Mouse (Mus musculus) stomach, embryonic 15.5 days (tissue): ENCODE measurements at regions not wholly inside any gene's neighbourhood (a gene's known extent, or its start where the extent isn't known, plus 50 kb on each side); places are given as distances from the start of the nearest gene placed in this dataset.

Source experiments
- ATAC-seq: fragments of 200-750 bp; cut with Nextera tagmentation; 2 replicates; pipeline ENCODE4 v1.8.0; 2017; ENCODE audit warnings: low read depth, moderate number of reproducible peaks, moderate TSS enrichment; ENCODE audit not compliant: insufficient read depth, low FRiP score
- H3K27ac ChIP-seq: fragments of 300-500 bp; sonication (generic); 2 replicates; pipeline ENCODE4 v1.5.1; 2015; ENCODE audit warnings: mild to moderate bottlenecking, inconsistent platforms
- H3K27me3 ChIP-seq: fragments of 300-500 bp; sonication (generic); replicated peaks from 2 replicates; pipeline ENCODE4 v1.6.1; 2015; ENCODE audit warnings: inconsistent platforms
- H3K36me3 ChIP-seq: fragments of 300-500 bp; sonication (generic); 2 replicates; pipeline ENCODE4 v1.6.1; 2015; ENCODE audit warnings: inconsistent platforms
- H3K4me1 ChIP-seq: fragments of 300-500 bp; sonication (generic); 2 replicates; pipeline ENCODE4 v1.6.1; 2015; ENCODE audit warnings: inconsistent platforms
- H3K4me2 ChIP-seq: fragments of 300-500 bp; sonication (generic); 2 replicates; pipeline ENCODE4 v1.6.1; 2015; ENCODE audit warnings: mild to moderate bottlenecking, inconsistent platforms
- H3K4me3 ChIP-seq: fragments of 300-500 bp; sonication (generic); replicated peaks from 2 replicates; pipeline ENCODE4 v1.5.1; 2015; ENCODE audit warnings: inconsistent platforms
- H3K9ac ChIP-seq: fragments of 300-500 bp; sonication (generic); 2 replicates; pipeline ENCODE4 v1.6.1; 2015; ENCODE audit warnings: inconsistent platforms
- H3K9me3 ChIP-seq: fragments of 300-500 bp; sonication (generic); 2 replicates; pipeline ENCODE4 v1.6.1; 2016; ENCODE audit warnings: inconsistent platforms
- WGBS: fragments of 180-500 bp; shearing (Covaris S2); methylation state at CpG from one replicate; pipeline ENCODE4 v1.1.7; 2015; 5-methylcytosine and 5-hydroxymethylcytosine counted together

DNA sequence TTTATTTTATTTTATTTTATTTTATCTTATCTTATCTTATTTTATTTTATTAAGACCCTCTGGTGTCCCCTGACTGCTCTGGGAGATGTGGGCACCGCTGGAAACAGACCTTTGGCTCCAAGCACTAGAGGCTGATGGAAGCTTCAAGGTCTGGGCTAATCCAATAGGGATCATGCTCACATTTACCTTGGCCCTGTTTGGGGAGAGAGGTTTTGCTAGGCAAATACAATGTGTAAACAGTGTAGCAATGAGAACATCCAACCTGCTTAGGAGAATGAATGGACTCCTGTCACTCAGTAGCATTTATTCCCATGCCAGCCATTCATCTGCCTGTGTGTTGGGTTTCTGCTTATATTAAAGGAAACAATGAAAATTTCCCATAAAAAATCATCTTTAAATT lies 313.8 kb downstream of the Prdm2 start:
- Histone ChIP-seq H3K36me3 (no peaks in the 10 kb centered on the region), H3K9me3 (no peaks in the 10 kb centered on the region), H3K27me3 (no peaks in the 10 kb centered on the region), H3K9ac (no peak overlapping the region), H3K4me1 (no peaks in the 10 kb centered on the region), H3K27ac (no peak overlapping the region), H3K4me3 (no peak overlapping the region), H3K4me2 (no peak overlapping the region)
- peak; percentile 22; the same call in 1 of the 2 replicates for ATAC-seq
- WGBS, result 68% methylated on average over 1 of the region's 1 CpGs

- Histone ChIP-seq H3K9me3 (no peaks in the 10 kb centered on the region), H3K4me2 (no peak overlapping the region), H3K9ac (no peak overlapping the region), H3K4me3 (no peak overlapping the region), H3K36me3 (no peaks in the 10 kb centered on the region), H3K27ac (no peak overlapping the region), H3K4me1 (no peaks in the 10 kb centered on the region), H3K27me3 (no peaks in the 10 kb centered on the region)
- 86% methylated on average over 1 of the region's 1 CpGs for WGBS
- ATAC-seq, result no peak
These were observed 322.1 kb downstream of the Prdm2 start for GRCm38 (mm10) chr4:142890711-142891110.

DNA sequence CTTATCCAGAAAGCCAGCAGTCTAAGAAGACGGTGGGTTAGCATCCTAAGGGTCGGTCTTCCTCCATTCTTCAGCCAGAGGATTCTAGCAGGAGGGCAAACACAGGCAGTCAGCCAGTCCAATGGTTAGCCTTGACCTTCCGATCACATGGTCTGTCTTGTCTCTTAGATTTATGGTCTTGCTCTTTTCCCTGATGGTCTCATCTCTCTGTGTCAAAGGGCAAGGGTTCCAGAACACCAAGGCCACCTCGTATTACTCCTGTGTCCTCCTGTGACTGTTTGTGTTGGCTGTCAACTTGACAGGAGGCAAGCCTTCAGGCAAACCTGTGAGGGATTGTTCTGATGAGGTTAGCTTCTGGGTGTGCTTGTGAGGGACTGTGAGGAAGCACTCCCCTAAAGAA lies 323.9 kb downstream of the Prdm2 start:
- WGBS, result 53% methylated on average over 4 of the region's 4 CpGs
- Histone ChIP-seq H3K9ac (no peak overlapping the region), H3K9me3 (no peaks in the 10 kb centered on the region), H3K4me3 (no peak overlapping the region), H3K36me3 (no peaks in the 10 kb centered on the region), H3K27me3 (no peaks in the 10 kb centered on the region), H3K27ac (no peak overlapping the region), H3K4me1 (no peaks in the 10 kb centered on the region), H3K4me2 (no peak overlapping the region)
- no peak for ATAC-seq

DNA sequence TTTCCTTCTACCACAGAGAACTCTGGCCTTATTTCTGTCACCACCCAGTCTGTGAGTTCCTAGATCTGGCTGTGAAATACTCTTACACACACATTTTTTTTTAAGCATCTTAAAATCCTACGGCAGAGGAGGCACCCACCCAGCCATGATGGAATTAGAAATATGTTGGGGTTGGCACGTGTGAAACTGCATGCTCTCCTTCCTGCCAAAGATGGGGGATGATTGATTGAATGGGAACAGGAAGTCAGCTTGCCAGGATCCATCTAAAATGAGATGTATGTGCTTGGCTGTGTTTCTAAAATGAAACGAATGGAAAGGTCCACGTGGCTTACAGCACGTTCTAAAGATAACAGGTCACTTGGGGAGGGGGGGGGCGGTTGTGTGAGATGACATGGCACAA lies 324.9 kb downstream of the Prdm2 start:
- Histone ChIP-seq H3K9ac (no peak overlapping the region), H3K4me3 (no peak overlapping the region), H3K4me1 (no peaks in the 10 kb centered on the region), H3K27me3 (no peaks in the 10 kb centered on the region), H3K27ac (no peak overlapping the region), H3K36me3 (no peaks in the 10 kb centered on the region), H3K4me2 (no peak overlapping the region), H3K9me3 (no peaks in the 10 kb centered on the region)
- 27% methylated on average over 6 of the region's 6 CpGs for WGBS
- ATAC-seq, result no peak

DNA sequence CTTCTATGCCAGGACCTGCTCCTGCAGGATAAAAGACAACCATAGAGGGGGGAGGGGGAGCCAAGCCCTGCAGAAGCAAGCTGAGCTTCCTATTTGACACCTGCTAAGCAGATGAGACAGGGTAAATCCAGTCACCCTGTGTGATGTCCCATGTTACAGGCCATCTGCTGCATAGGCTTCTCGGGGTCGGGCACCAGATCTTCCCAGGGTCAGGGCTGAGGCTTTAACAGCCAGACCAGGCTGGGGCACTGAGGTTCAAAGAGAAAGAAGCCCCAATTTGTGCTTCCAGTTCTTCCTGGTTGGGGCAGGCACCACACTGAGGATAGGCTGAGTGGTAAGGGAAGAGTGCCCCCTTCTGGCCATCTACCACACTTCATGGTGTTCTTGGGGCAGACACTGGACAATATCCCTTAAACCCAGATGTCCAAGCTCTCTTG lies 332.5 kb downstream of the Prdm2 start:
- Histone ChIP-seq H3K9ac (no peak overlapping the region), H3K4me2 (no peak overlapping the region), H3K36me3 (no peaks in the 10 kb centered on the region), H3K4me3 (no peak overlapping the region), H3K4me1 (no peaks in the 10 kb centered on the region), H3K27me3 (no peaks in the 10 kb centered on the region), H3K27ac (no peak overlapping the region), H3K9me3 (no peaks in the 10 kb centered on the region)
- no peak; the same call in 1 of the 2 replicates for ATAC-seq
- 0% methylated on average over 2 of the region's 2 CpGs for WGBS

DNA sequence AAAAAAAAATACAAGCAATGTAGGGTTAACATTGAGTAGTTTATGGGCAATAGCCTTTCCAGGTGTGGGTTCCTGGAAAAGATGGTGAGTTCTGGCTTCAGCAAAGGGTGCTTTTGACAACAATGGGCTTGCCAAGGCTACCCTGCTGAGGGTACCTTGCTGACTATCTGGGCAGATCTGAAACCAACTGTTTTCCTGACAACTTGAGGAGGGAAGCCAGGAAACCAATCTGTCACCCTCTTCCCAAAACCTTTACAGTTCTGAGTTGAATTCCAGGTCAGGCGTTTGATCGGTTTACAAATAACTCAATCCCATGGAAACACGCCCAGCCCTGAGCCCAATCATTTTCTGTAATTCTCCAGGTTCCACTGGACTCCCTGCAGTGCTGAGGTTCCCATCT lies 336.6 kb downstream of the Prdm2 start:
- WGBS, result 81% methylated on average over 3 of the region's 3 CpGs
- H3K4me3 ChIP-seq, result no peak overlapping the region
- H3K9ac ChIP-seq, result no peak overlapping the region
- H3K4me1 ChIP-seq, result no peaks in the 10 kb centered on the region
- H3K36me3 ChIP-seq, result no peaks in the 10 kb centered on the region
- H3K27me3 ChIP-seq, result no peaks in the 10 kb centered on the region
- no peak overlapping the region for H3K4me2 ChIP-seq
- H3K27ac ChIP-seq, result no peak overlapping the region
- ATAC-seq, result no peak
- H3K9me3 ChIP-seq, result no peaks in the 10 kb centered on the region

- 56% methylated on average over 5 of the region's 5 CpGs for WGBS
- Histone ChIP-seq H3K4me3 (no peak overlapping the region), H3K9me3 (no peaks in the 10 kb centered on the region), H3K27me3 (no peaks in the 10 kb centered on the region), H3K27ac (no peak overlapping the region), H3K36me3 (no peaks in the 10 kb centered on the region), H3K4me1 (no peaks in the 10 kb centered on the region), H3K4me2 (no peak overlapping the region), H3K9ac (no peak overlapping the region)
- ATAC-seq, result no peak
These were observed 337.7 kb downstream of the Prdm2 start for GRCm38 (mm10) chr4:142875105-142875504.

GRCm38 (mm10) chr4:142866341-142866740 lies 346.5 kb downstream of the Prdm2 start:
- no peaks in the 10 kb centered on the region for H3K36me3 ChIP-seq
- no peak overlapping the region for H3K4me2 ChIP-seq
- H3K27me3 ChIP-seq, result no peaks in the 10 kb centered on the region
- H3K4me1 ChIP-seq, result no peaks in the 10 kb centered on the region; the same call in 1 of the 2 replicates
- no peaks in the 10 kb centered on the region for H3K9me3 ChIP-seq
- ATAC-seq, result no peak
- 90% methylated on average over 7 of the region's 7 CpGs for WGBS
- H3K4me3 ChIP-seq, result no peak overlapping the region
- H3K27ac ChIP-seq, result no peak overlapping the region
- no peak overlapping the region for H3K9ac ChIP-seq

- WGBS, result 90% methylated on average over 2 of the region's 2 CpGs
- Histone ChIP-seq H3K4me2 (no peak overlapping the region), H3K9ac (no peak overlapping the region), H3K9me3 (no peaks in the 10 kb centered on the region), H3K4me1 (no peaks in the 10 kb centered on the region; the same call in 1 of the 2 replicates), H3K27ac (no peak overlapping the region), H3K36me3 (no peaks in the 10 kb centered on the region), H3K4me3 (no peak overlapping the region), H3K27me3 (no peaks in the 10 kb centered on the region)
- no peak for ATAC-seq
These were observed 347.2 kb downstream of the Prdm2 start for GRCm38 (mm10) chr4:142865593-142865992.

- no peak overlapping the region for H3K27ac ChIP-seq
These were observed 348.9 kb downstream of the Prdm2 start for GRCm38 (mm10) chr4:142863939-142864338.

DNA sequence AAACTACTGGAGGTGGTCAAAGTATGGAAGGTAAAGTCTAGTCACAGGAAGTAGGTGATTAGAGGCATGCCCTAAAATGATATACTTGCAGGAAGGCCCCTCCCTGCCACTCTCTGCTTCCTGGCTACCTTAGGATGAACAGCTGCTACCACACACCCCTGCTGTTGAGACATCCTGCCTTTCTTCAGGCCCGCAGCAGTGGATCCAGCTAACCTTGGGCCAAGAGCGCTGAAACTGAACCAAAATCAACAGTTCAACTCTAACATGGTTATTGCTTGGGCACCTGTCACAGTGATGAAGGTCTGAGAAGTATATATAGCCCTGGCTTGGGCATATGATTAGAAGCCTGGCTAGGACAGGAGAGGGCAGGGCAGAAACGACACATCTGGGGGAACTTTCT lies 352.4 kb downstream of the Prdm2 start:
- no peaks in the 10 kb centered on the region for H3K27me3 ChIP-seq
- WGBS, result 89% methylated on average over 3 of the region's 3 CpGs
- no peak overlapping the region for H3K9ac ChIP-seq
- no peak overlapping the region for H3K4me2 ChIP-seq
- H3K9me3 ChIP-seq, result no peaks in the 10 kb centered on the region
- H3K27ac ChIP-seq, result no peak overlapping the region
- ATAC-seq, result no peak
- no peaks in the 10 kb centered on the region for H3K36me3 ChIP-seq
- no peak overlapping the region for H3K4me3 ChIP-seq
- H3K4me1 ChIP-seq, result no peaks in the 10 kb centered on the region; the same call in 1 of the 2 replicates

More at GRCm38 (mm10) chr4:142863939-142864338, 348.9 kb downstream of the Prdm2 start:
- H3K36me3 ChIP-seq, result no peaks in the 10 kb centered on the region
- H3K4me2 ChIP-seq, result no peak overlapping the region
- no peaks in the 10 kb centered on the region for H3K9me3 ChIP-seq
- H3K4me3 ChIP-seq, result no peak overlapping the region
- ATAC-seq, result no peak
- H3K27me3 ChIP-seq, result no peaks in the 10 kb centered on the region
- H3K9ac ChIP-seq, result no peak overlapping the region
- no peaks in the 10 kb centered on the region; the same call in 1 of the 2 replicates for H3K4me1 ChIP-seq
- WGBS, result 67% methylated on average over 5 of the region's 5 CpGs

- Histone ChIP-seq H3K27ac (no peak overlapping the region), H3K4me2 (no peak overlapping the region), H3K4me1 (no peaks in the 10 kb centered on the region), H3K36me3 (no peaks in the 10 kb centered on the region), H3K9ac (no peak overlapping the region), H3K27me3 (no peaks in the 10 kb centered on the region), H3K4me3 (no peak overlapping the region), H3K9me3 (no peaks in the 10 kb centered on the region)
- no peak for ATAC-seq
- WGBS, result 54% methylated on average over 6 of the region's 6 CpGs
These were observed 356.2 kb downstream of the Prdm2 start for GRCm38 (mm10) chr4:142856626-142857025.

DNA sequence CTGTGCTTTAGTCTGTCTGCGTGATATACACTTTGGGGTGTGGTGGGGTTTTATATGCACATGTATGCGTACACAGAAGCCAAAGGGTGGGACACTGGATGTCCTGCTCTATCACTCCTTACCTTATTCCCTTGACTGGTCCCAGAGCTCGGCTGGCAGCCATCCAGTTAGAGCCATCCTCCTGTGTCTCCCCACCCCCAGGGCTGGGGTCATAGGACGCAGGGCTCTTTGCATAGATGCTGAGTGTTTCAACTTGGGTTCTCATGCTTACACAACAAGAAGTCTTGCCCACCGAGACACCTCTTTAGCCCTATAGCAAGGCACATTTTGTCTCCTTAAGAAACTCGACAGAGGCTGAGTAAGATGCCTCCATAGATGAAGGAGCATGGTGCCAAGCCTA lies 357.2 kb downstream of the Prdm2 start:
- H3K4me1 ChIP-seq, result no peaks in the 10 kb centered on the region
- no peak overlapping the region for H3K27ac ChIP-seq
- no peak overlapping the region for H3K9ac ChIP-seq
- no peaks in the 10 kb centered on the region for H3K36me3 ChIP-seq
- H3K27me3 ChIP-seq, result no peaks in the 10 kb centered on the region
- WGBS, result 88% methylated on average over 6 of the region's 6 CpGs
- H3K4me2 ChIP-seq, result no peak overlapping the region
- ATAC-seq, result no peak
- H3K9me3 ChIP-seq, result no peaks in the 10 kb centered on the region
- no peak overlapping the region for H3K4me3 ChIP-seq
